Mouse (Mus musculus) kidney, adult 2 months (tissue): ENCODE data around the gene Adm.

Experiments used
- CTCF ChIP-seq: fragments of 200-500 bp; conservative IDR thresholded peaks from 2 replicates; pipeline ENCODE4 v1.5.1; 2011; ENCODE audit warnings: low read depth, mild to moderate bottlenecking, control low read depth, low read length, moderate library complexity, mixed read lengths; ENCODE audit not compliant: insufficient read depth, insufficient read length
- POLR2A ChIP-seq: fragments of 200-500 bp; IDR thresholded peaks from one replicate; pipeline ENCODE4 v1.6.1; 2011; ENCODE audit warnings: low read depth, low read length, control low read depth

- TF ChIP-seq CTCF: no peak
- no peak for TF ChIP-seq POLR2A
Measured at GRCm38 (mm10) chr7:110626186-110627098, 1.0 kb upstream of the Adm start.
